Mouse (Mus musculus) stomach, embryonic 16.5 days (tissue): ENCODE measurements around the gene Dph5. TPM values are rescaled to one million over a fixed set of nuclear protein-coding genes. Genes with fewer than 3 reads are reported as not detected.

Experiments
- ATAC-seq: fragments of 200-750 bp; cut with Nextera tagmentation; 2 replicates; pipeline ENCODE4 v1.8.0; 2017; ENCODE audit warnings: moderate number of reproducible peaks, moderate TSS enrichment; ENCODE audit not compliant: insufficient read depth, low FRiP score
- H3K27ac ChIP-seq: fragments of 300-500 bp; sonication (generic); 2 replicates; pipeline ENCODE4 v1.5.1; 2014; ENCODE audit warnings: low read length
- H3K27me3 ChIP-seq: fragments of 300-500 bp; sonication (generic); 2 replicates; pipeline ENCODE4 v1.6.1; 2014; ENCODE audit warnings: low read length, control low read depth, mixed read lengths; ENCODE audit not compliant: control insufficient read depth, insufficient read depth
- H3K36me3 ChIP-seq: fragments of 300-500 bp; sonication (generic); 2 replicates; pipeline ENCODE4 v1.6.1; 2014; ENCODE audit warnings: low read length; ENCODE audit not compliant: control insufficient read depth, insufficient read depth
- H3K4me1 ChIP-seq: fragments of 300-500 bp; sonication (generic); 2 replicates; pipeline ENCODE4 v1.6.1; 2014; ENCODE audit warnings: low read length, control low read depth, mixed read lengths; ENCODE audit not compliant: control insufficient read depth, insufficient read depth
- H3K4me2 ChIP-seq: fragments of 300-500 bp; sonication (generic); 2 replicates; pipeline ENCODE4 v1.6.1; 2014; ENCODE audit warnings: low read depth, low read length, mixed read lengths
- H3K4me3 ChIP-seq: fragments of 300-500 bp; sonication (generic); replicated peaks from 2 replicates; pipeline ENCODE4 v1.5.1; 2014; ENCODE audit warnings: mild to moderate bottlenecking, low read length
- H3K9ac ChIP-seq: fragments of 300-500 bp; sonication (generic); 2 replicates; pipeline ENCODE4 v1.6.1; 2014; ENCODE audit warnings: low read length
- H3K9me3 ChIP-seq: fragments of 300-500 bp; sonication (generic); replicated peaks from 2 replicates; pipeline ENCODE4 v1.6.1; 2016; ENCODE audit warnings: low read length, control low read depth; ENCODE audit not compliant: control insufficient read depth
- WGBS: fragments of 180-500 bp; shearing (Covaris S2); extraction: QIAGEN DNeasy Blood & Tissue Kit; methylation state at CpG from one replicate; pipeline ENCODE4 v1.1.7; 2014; 5-methylcytosine and 5-hydroxymethylcytosine counted together
- polyA plus RNA-seq: library from polyadenylated mRNA; unstranded; fragments of >200 nt; fragmentation: Nextera tagmentation; extraction: Ambion mirVana; gene quantifications from 2 replicates; pipeline ENCODE4 v1.2.1, GENCODE M21; 2015

Dph5 gene
- polyA plus RNA-seq, 1 experiment from 2014 or later, result 31.9 TPM

DNA sequence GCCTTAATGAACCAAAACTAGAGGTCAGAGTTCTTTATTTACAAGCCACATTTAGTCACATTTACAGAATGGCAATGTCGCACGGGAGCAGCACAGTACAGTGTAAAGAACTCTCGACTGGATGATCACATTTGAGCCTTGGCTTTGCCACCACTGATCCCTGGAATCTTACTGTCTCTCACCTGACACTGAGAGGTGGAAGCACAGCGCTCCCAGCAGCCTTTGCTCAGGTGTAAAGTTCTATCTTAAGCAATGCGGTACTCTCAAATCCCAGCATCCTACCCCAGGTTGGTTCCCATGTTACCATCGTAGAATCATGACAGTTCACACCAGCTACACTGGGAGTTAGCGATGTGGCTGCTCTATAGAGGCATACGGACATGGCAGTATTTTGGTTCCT is 53.8 kb downstream of the Dph5 start:
- Histone ChIP-seq H3K27ac (no peak overlapping the region), H3K4me3 (no peak overlapping the region), H3K4me2 (no peak overlapping the region), H3K4me1 (no peaks in the 10 kb centered on the region), H3K36me3 (peaks cover 7% of the 10 kb centered on the region; the same call in 1 of the 2 replicates), H3K27me3 (no peaks in the 10 kb centered on the region), H3K9me3 (no peaks in the 10 kb centered on the region), H3K9ac (no peak overlapping the region)
- WGBS, result 94% methylated on average over 8 of the region's 8 CpGs
- ATAC-seq, result no peak

GRCm38 (mm10) chr3:115944376-115944775 is 56.7 kb downstream of the Dph5 start:
- Histone ChIP-seq H3K27ac (no peak overlapping the region), H3K36me3 (peaks cover 4% of the 10 kb centered on the region; the same call in 1 of the 2 replicates)
- 92% methylated on average over 6 of the region's 6 CpGs for WGBS

GRCm38 (mm10) chr3:115946272-115946671 is 58.6 kb downstream of the Dph5 start:
- peaks cover 4% of the 10 kb centered on the region; the same call in 1 of the 2 replicates for H3K36me3 ChIP-seq
- no peak overlapping the region for H3K4me3 ChIP-seq

More at GRCm38 (mm10) chr3:115944376-115944775, 56.7 kb downstream of the Dph5 start:
- no peak overlapping the region for H3K4me2 ChIP-seq
- no peaks in the 10 kb centered on the region for H3K9me3 ChIP-seq
- no peak for ATAC-seq
- H3K4me3 ChIP-seq, result no peak overlapping the region
- no peaks in the 10 kb centered on the region for H3K27me3 ChIP-seq
- H3K9ac ChIP-seq, result no peak overlapping the region
- H3K4me1 ChIP-seq, result no peaks in the 10 kb centered on the region

DNA sequence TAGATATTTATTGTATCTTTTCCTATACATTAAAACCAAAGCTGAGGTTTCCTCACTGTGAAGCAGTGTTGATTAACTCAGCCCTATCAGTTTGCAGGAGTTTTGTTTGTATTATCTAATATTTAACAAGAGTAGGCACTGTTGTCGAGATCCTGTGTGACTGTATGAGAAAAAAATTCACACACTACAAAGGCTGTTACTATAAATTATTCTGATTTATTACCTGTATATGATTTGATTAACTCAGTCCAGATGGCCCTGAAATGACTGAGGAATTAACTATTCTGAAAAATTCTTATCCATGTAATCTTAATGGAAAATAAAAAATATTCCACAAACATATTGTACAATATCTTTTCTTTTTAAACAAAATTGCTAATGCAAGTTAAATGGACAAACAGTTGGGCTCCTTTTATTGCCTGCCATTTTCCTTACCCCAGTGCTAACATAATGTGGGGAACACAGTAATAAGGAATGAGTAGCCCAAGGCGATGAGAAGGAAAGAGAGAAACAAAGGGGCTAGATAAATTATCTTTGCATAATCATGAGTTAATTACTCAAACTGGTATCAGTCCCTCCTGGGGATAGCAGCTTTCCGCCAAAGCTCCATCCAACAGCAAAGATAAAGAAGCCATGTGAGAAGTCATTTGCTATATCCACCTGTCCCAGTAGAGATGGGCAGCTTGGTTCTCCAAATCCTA is 61.7 kb downstream of the Dph5 start:
- H3K4me3 ChIP-seq, result no peak overlapping the region
- no peaks in the 10 kb centered on the region for H3K27me3 ChIP-seq
- no peaks in the 10 kb centered on the region for H3K4me1 ChIP-seq
- no peak for ATAC-seq
- 67% methylated on average over 3 of the region's 3 CpGs for WGBS
- no peaks in the 10 kb centered on the region for H3K9me3 ChIP-seq
- H3K4me2 ChIP-seq, result no peak overlapping the region
- no peak overlapping the region for H3K9ac ChIP-seq
- H3K36me3 ChIP-seq, result peaks cover 4% of the 10 kb centered on the region; the same call in 1 of the 2 replicates
- H3K27ac ChIP-seq, result no peak overlapping the region

More at GRCm38 (mm10) chr3:115946272-115946671, 58.6 kb downstream of the Dph5 start:
- Histone ChIP-seq H3K4me1 (no peaks in the 10 kb centered on the region), H3K4me2 (no peak overlapping the region), H3K9me3 (no peaks in the 10 kb centered on the region), H3K9ac (no peak overlapping the region), H3K27ac (no peak overlapping the region), H3K27me3 (no peaks in the 10 kb centered on the region)
- WGBS, result 92% methylated on average over 8 of the region's 8 CpGs
- ATAC-seq, result no peak

GRCm38 (mm10) chr3:115949921-115950877 is 62.6 kb downstream of the Dph5 start:
- 84% methylated on average over 6 of the region's 6 CpGs for WGBS
- H3K4me2 ChIP-seq, result no peak overlapping the region
- no peak overlapping the region for H3K4me3 ChIP-seq
- no peaks in the 10 kb centered on the region for H3K4me1 ChIP-seq
- H3K27ac ChIP-seq, result no peak overlapping the region
- ATAC-seq, result no peak
- no peaks in the 10 kb centered on the region for H3K27me3 ChIP-seq
- no peaks in the 10 kb centered on the region for H3K9me3 ChIP-seq
- H3K36me3 ChIP-seq, result peaks cover 4% of the 10 kb centered on the region; the same call in 1 of the 2 replicates
- H3K9ac ChIP-seq, result no peak overlapping the region

DNA sequence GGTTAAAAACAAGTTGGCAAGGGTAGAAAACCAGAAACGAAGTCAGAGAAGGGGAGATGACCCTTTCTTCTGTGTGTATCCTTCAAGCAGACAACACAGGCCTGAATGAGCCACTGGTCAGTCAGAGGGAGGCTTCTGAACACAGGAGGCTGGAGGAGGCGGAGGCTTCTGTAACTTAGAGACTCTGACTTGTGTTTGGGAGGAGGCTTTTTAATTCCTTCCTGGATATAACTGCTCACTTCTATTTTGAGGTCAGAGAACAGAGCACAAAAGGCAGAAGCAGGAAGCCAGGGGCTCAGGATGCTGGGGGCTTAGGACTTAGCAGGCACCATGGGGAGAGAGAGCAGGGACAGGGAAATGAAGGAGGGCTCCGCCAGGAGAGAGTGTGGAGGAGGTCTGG is 63.6 kb downstream of the Dph5 start:
- no peak overlapping the region for H3K4me3 ChIP-seq
- H3K36me3 ChIP-seq, result peaks cover 3% of the 10 kb centered on the region; the same call in 1 of the 2 replicates
- no peaks in the 10 kb centered on the region for H3K9me3 ChIP-seq
- no peak overlapping the region for H3K9ac ChIP-seq
- no peaks in the 10 kb centered on the region for H3K27me3 ChIP-seq
- no peaks in the 10 kb centered on the region for H3K4me1 ChIP-seq
- no peak overlapping the region for H3K27ac ChIP-seq
- H3K4me2 ChIP-seq, result no peak overlapping the region
- WGBS, result 79% methylated on average over 3 of the region's 3 CpGs
- no peak for ATAC-seq

GRCm38 (mm10) chr3:115952356-115952755 is 64.7 kb downstream of the Dph5 start:
- Histone ChIP-seq H3K9ac (no peak overlapping the region), H3K27me3 (no peaks in the 10 kb centered on the region), H3K9me3 (no peaks in the 10 kb centered on the region), H3K36me3 (no peaks in the 10 kb centered on the region), H3K4me2 (no peak overlapping the region), H3K27ac (no peak overlapping the region), H3K4me1 (no peaks in the 10 kb centered on the region), H3K4me3 (no peak overlapping the region)
- ATAC-seq, result no peak
- WGBS, result 82% methylated on average over 4 of the region's 4 CpGs

DNA sequence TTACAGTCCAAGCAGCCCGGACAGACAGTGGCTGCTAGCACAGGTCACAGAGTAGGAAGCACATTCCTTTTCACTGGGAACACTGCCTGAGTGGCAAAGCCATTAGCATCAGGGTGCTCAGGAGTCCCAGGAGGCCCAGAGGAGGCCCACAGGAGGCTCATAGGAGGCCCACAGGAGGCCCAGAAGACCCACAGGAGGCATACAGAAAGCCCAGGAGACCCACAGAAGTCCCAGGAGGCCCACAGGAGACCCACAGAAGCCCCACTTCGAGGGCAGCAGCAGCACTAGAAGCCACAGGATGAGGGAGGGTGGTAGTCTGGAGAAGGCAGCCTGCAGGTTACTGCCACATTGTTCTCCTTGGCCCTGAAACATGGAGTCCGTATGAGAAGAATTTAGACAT is 65.5 kb downstream of the Dph5 start:
- Histone ChIP-seq H3K27ac (no peak overlapping the region), H3K4me3 (no peak overlapping the region), H3K4me2 (no peak overlapping the region), H3K27me3 (no peaks in the 10 kb centered on the region), H3K9ac (no peak overlapping the region), H3K36me3 (no peaks in the 10 kb centered on the region), H3K4me1 (no peaks in the 10 kb centered on the region), H3K9me3 (no peaks in the 10 kb centered on the region)
- WGBS, result 75% methylated on average over 3 of the region's 3 CpGs
- ATAC-seq, result no peak

- Histone ChIP-seq H3K27ac (no peak overlapping the region), H3K4me2 (no peak overlapping the region), H3K27me3 (no peaks in the 10 kb centered on the region), H3K9me3 (no peaks in the 10 kb centered on the region), H3K4me1 (no peaks in the 10 kb centered on the region), H3K9ac (no peak overlapping the region), H3K4me3 (no peak overlapping the region), H3K36me3 (peaks cover 5% of the 10 kb centered on the region)
- ATAC-seq, result no peak
- 94% methylated on average over 7 of the region's 7 CpGs for WGBS
These were observed 69.6 kb downstream of the Dph5 start for GRCm38 (mm10) chr3:115957223-115957622.
